Mouse (Mus musculus) lung, adult 2 months (tissue): ENCODE results near the gene Btk. TPM values are rescaled to one million over a fixed set of nuclear protein-coding genes. Genes with fewer than 3 reads are reported as not detected.
A peak's percentile ranks its signal among the peaks of the same experiment; 100 is the strongest.

Experiments
- DNase-seq: peaks from one replicate; pipeline ENCODE4 v3.0.0; 2022
- H3K4me1 ChIP-seq: fragments of 200-500 bp; 2 replicates; pipeline ENCODE4 v1.6.1; 2011; ENCODE audit warnings: low read length; ENCODE audit not compliant: control insufficient read depth, insufficient read depth
- H3K4me3 ChIP-seq: fragments of 200-500 bp; replicated peaks from 2 replicates; pipeline ENCODE3; 2011; ENCODE audit warnings: low read depth, mild to moderate bottlenecking, control low read depth, low read length; ENCODE audit errors: extremely low read depth
- CTCF ChIP-seq: fragments of 200-500 bp; IDR thresholded peaks from 2 replicates; pipeline ENCODE4 v1.5.1; 2011; ENCODE audit warnings: mild to moderate bottlenecking, low read length, control low read depth; ENCODE audit not compliant: insufficient read depth
- POLR2A ChIP-seq: fragments of 200-500 bp; IDR thresholded peaks from 2 replicates; pipeline ENCODE4 v1.6.1; 2011; ENCODE audit warnings: low read depth, mild to moderate bottlenecking, control low read depth, low read length, borderline replicate concordance; ENCODE audit errors: extremely low read depth
- WGBS: fragments of 180-500 bp; shearing (Covaris S2); methylation state at CpG from one replicate; pipeline ENCODE4 v1.1.7; 2018; 5-methylcytosine and 5-hydroxymethylcytosine counted together
- polyA plus RNA-seq: library from polyadenylated mRNA; depleted of rRNA; stranded (reverse); fragments of >200 nt; gene quantifications from 2 replicates; pipeline ENCODE4 v1.2.3, GENCODE M21; 2012

Btk gene
- polyA plus RNA-seq, 1 experiment: 3.3 TPM

- 28% methylated on average over 45 of the region's 45 CpGs for WGBS
- DNase-seq: peak; percentile 81
- TF ChIP-seq POLR2A (peak; percentile 97), CTCF (peak; percentile 54)
- peak within 1 kb of the TSS; percentile 72 for H3K4me3 ChIP-seq
- H3K4me1 ChIP-seq: no peaks in the 10 kb centered on the region
Measured at GRCm38 (mm10) chrX:134585103-134586002, 2.0 kb upstream of the Btk start, which contains the start of gene Rpl36a. TSS of gene Rpl36a (plus strand) at chrX:134585654.

- WGBS: 79% methylated on average over 11 of the region's 11 CpGs
- TF ChIP-seq CTCF (no peak), POLR2A (no peak)
- DNase-seq: no peak
- H3K4me3 ChIP-seq: peak overlapping the region; percentile 31
- H3K4me1 ChIP-seq: no peaks in the 10 kb centered on the region
Measured at GRCm38 (mm10) chrX:134582270-134582669, 1.1 kb downstream of the Btk start.

GRCm38 (mm10) chrX:134580528-134581305 lies 2.7 kb downstream of the Btk start:
- 72% methylated on average over 14 of the region's 14 CpGs for WGBS
- DNase-seq: no peak
- Histone ChIP-seq H3K4me1 (no peaks in the 10 kb centered on the region), H3K4me3 (no peak overlapping the region)
- TF ChIP-seq CTCF (no peak), POLR2A (no peak)

- Histone ChIP-seq H3K4me3 (no peak overlapping the region), H3K4me1 (no peaks in the 10 kb centered on the region)
- DNase-seq: no peak
- no peak for TF ChIP-seq CTCF
- 80% methylated on average over 4 of the region's 4 CpGs for WGBS
Measured at GRCm38 (mm10) chrX:134577896-134578295, 5.5 kb downstream of the Btk start.

GRCm38 (mm10) chrX:134566536-134567222 lies 16.7 kb downstream of the Btk start:
- no peak overlapping the region for H3K4me3 ChIP-seq
- no peaks in the 10 kb centered on the region for H3K4me1 ChIP-seq
- DNase-seq: no peak
- WGBS: 67% methylated on average over 8 of the region's 8 CpGs
- no peak for TF ChIP-seq CTCF
- TF ChIP-seq POLR2A: no peak

- no peak for DNase-seq
- Histone ChIP-seq H3K4me3 (no peak overlapping the region), H3K4me1 (no peaks in the 10 kb centered on the region)
- WGBS: 74% methylated on average over 4 of the region's 4 CpGs
- TF ChIP-seq CTCF (no peak), POLR2A (no peak)
Measured at GRCm38 (mm10) chrX:134564326-134564725, 19.0 kb downstream of the Btk start.

- no peak for DNase-seq
- WGBS: 57% methylated on average over 6 of the region's 6 CpGs
- no peak for TF ChIP-seq CTCF
- TF ChIP-seq POLR2A: no peak
- Histone ChIP-seq H3K4me1 (no peaks in the 10 kb centered on the region), H3K4me3 (no peak overlapping the region)
Measured at GRCm38 (mm10) chrX:134554425-134554824, 28.9 kb downstream of the Btk start.

- Histone ChIP-seq H3K4me3 (no peak overlapping the region), H3K4me1 (no peaks in the 10 kb centered on the region)
- TF ChIP-seq CTCF (no peak), POLR2A (no peak)
- 87% methylated on average over 4 of the region's 4 CpGs for WGBS
- no peak for DNase-seq
Measured at GRCm38 (mm10) chrX:134553326-134553725, 30.0 kb downstream of the Btk start.

- peak; percentile 2 for DNase-seq
- 21% methylated on average over 5 of the region's 5 CpGs for WGBS
- Histone ChIP-seq H3K4me3 (no peak overlapping the region), H3K4me1 (no peaks in the 10 kb centered on the region)
- TF ChIP-seq CTCF (no peak), POLR2A (no peak)
Measured at GRCm38 (mm10) chrX:134550903-134551302, 32.5 kb downstream of the Btk start.
